ENCODE assay signal across 17 mouse cellular contexts in the genomic region with DNA sequence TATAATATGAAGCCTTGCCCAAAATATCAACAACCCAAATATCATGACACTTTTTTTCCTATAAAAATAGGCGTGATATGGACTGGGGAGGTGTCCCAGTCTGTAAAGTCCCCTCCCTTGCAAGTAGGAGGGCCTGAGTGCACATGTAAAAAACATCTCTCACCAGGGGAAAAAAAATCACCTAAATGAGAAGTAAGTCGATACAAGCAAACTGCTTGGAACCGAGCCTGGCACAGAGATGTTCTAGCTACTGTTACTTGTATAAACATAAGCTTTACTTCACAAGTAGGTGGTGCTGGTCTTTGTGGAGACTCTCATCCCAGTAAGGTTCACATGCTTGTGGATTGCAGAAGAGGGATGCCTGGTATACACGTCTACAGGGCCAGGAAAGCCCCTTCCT. TPM values are rescaled to one million over a fixed set of nuclear protein-coding genes. Genes with fewer than 3 reads are reported as not detected.
DNase-seq lines count a peak whose midpoint lies in the region; ATAC-seq lines count a peak whose summit lies in the region.
"Had no signal": no experiment of that assay in that cellular context is flagged by ENCODE, and none has a peak within 500 bp of the region (broad histone marks: within the 10 kb centered on the region; RNA-seq: fewer than 3 reads in every experiment).

No protein-coding gene starts in this region.

- H3K36me3 ChIP-seq in embryonic facial prominence, embryonic 12.5 days, result no peaks in the 10 kb centered on the region
- no peaks in the 10 kb centered on the region for H3K36me3 ChIP-seq in embryonic facial prominence, embryonic 10.5 days (replicated peaks)
- H3K36me3 ChIP-seq in limb, embryonic 12.5 days, result no peaks in the 10 kb centered on the region
- H3K36me3 ChIP-seq: heart, embryonic 12.5 days; hindbrain, embryonic 10.5 days; neural tube, embryonic 13.5 days had no signal

- H3K9me3 ChIP-seq in embryonic facial prominence, embryonic 12.5 days, result no peaks in the 10 kb centered on the region
- no peaks in the 10 kb centered on the region for H3K9me3 ChIP-seq in embryonic facial prominence, embryonic 10.5 days
- H3K9me3 ChIP-seq in limb, embryonic 12.5 days, result no peaks in the 10 kb centered on the region
- H3K9me3 ChIP-seq: heart, embryonic 12.5 days; hindbrain, embryonic 10.5 days; neural tube, embryonic 13.5 days had no signal

- WGBS in embryonic facial prominence, embryonic 12.5 days, result 58% methylated on average over 4 of the region's 4 CpGs
- 67% methylated on average over 4 of the region's 4 CpGs for WGBS in embryonic facial prominence, embryonic 10.5 days
- 59% methylated on average over 4 of the region's 4 CpGs for WGBS in limb, embryonic 12.5 days

- no peak overlapping the region for H3K4me3 ChIP-seq in embryonic facial prominence, embryonic 12.5 days
- H3K4me3 ChIP-seq in embryonic facial prominence, embryonic 10.5 days, result no peak overlapping the region
- no peak overlapping the region for H3K4me3 ChIP-seq in limb, embryonic 12.5 days (replicated peaks)
- H3K4me3 ChIP-seq: heart, embryonic 12.5 days; hindbrain, embryonic 10.5 days; neural tube, embryonic 13.5 days had no signal

- no peak overlapping the region for H3K9ac ChIP-seq in embryonic facial prominence, embryonic 12.5 days
- H3K9ac ChIP-seq in limb, embryonic 12.5 days (replicated peaks), result no peak overlapping the region
- H3K9ac ChIP-seq: heart, embryonic 12.5 days; neural tube, embryonic 13.5 days had no signal

- H3K27me3 ChIP-seq in embryonic facial prominence, embryonic 12.5 days, result no peaks in the 10 kb centered on the region
- H3K27me3 ChIP-seq in embryonic facial prominence, embryonic 10.5 days (replicated peaks; ENCODE audit: low read depth, poor library complexity, severe bottlenecking), result peaks cover 7% of the 10 kb centered on the region; the same call in 1 of the 2 replicates
- no peaks in the 10 kb centered on the region for H3K27me3 ChIP-seq in limb, embryonic 12.5 days
- H3K27me3 ChIP-seq: heart, embryonic 12.5 days; neural tube, embryonic 13.5 days had no signal

- peak overlapping the region; percentile 78 for H3K27ac ChIP-seq in embryonic facial prominence, embryonic 12.5 days
- no peak overlapping the region for H3K27ac ChIP-seq in embryonic facial prominence, embryonic 10.5 days (replicated peaks)
- peak overlapping the region; percentile 85 for H3K27ac ChIP-seq in limb, embryonic 12.5 days
- H3K27ac ChIP-seq: hindbrain, embryonic 10.5 days; neural tube, embryonic 13.5 days had no signal

- ATAC-seq in embryonic facial prominence, embryonic 12.5 days (ENCODE audit: insufficient number of reproducible peaks, insufficient read depth, low FRiP score, low TSS enrichment), result no peak
- ATAC-seq in limb, embryonic 12.5 days (ENCODE audit: insufficient number of reproducible peaks, insufficient read depth, low FRiP score, low TSS enrichment, low read depth), result no peak
- no peak for ATAC-seq in granulocyte monocyte progenitor cell, adult 5-6 weeks (replicated peaks; ENCODE audit: poor library complexity, severe bottlenecking)

- DNase-seq in embryonic facial prominence, embryonic 10.5 days (ENCODE audit: low spot score), result no peak
- DNase-seq in lung, postnatal 36 days, result peak; percentile 43
- no peak for DNase-seq in lung, postnatal 10 days
- no peak for DNase-seq in heart, adult 11 months
- DNase-seq in cerebellum, adult 8-10 months, result no peak
- DNase-seq: cerebellum, adult 2 months; gastrocnemius, postnatal 10 days; kidney, adult 18-20 months; kidney, postnatal 4 days; layer of hippocampus, postnatal 36 days; right cerebral cortex, postnatal 25 days had no signal

- peaks cover 43% of the 10 kb centered on the region for H3K4me1 ChIP-seq in embryonic facial prominence, embryonic 12.5 days
- H3K4me1 ChIP-seq in embryonic facial prominence, embryonic 10.5 days, result peaks cover 39% of the 10 kb centered on the region
- peaks cover 49% of the 10 kb centered on the region for H3K4me1 ChIP-seq in limb, embryonic 12.5 days (replicated peaks)

- H3K4me2 ChIP-seq in embryonic facial prominence, embryonic 12.5 days (replicated peaks), result no peak overlapping the region
- H3K4me2 ChIP-seq in limb, embryonic 12.5 days, result no peak overlapping the region
- H3K4me2 ChIP-seq: heart, embryonic 12.5 days; neural tube, embryonic 13.5 days had no signal

RNA-seq across cellular contexts. Expression of a gene that starts 31.5 kb away (rescaled TPM):
- 76.8 and 78.3 TPM in 2 replicates for polyA plus RNA-seq in embryonic facial prominence, embryonic 12.5 days (2016; fragmentation: Nextera tagmentation; extraction: Ambion mirVana)
- 44.6 and 55.2 TPM in 2 replicates for polyA plus RNA-seq in embryonic facial prominence, embryonic 10.5 days (2016; fragmentation: Nextera tagmentation; extraction: Ambion mirVana)
- 85.7 and 94.9 TPM in 2 replicates for polyA plus RNA-seq in limb, embryonic 12.5 days (2016; fragmentation: Nextera tagmentation; extraction: Ambion mirVana)
- 7.5 and 15.3 TPM in 2 replicates for total RNA-seq in granulocyte monocyte progenitor cell, adult 5-6 weeks (2014; fragmentation: Nextera tagmentation)
- total RNA-seq in granulocyte monocyte progenitor cell, adult 5-6 weeks (2017), result 65.5 and 75.3 TPM in 2 replicates
